Comparison of ENCODE assay signal across 9 mouse cellular contexts in genomic region chr2:20638604-20639003, GRCm38 (mm10).
"Had no signal": no experiment of that assay in that cellular context is flagged by ENCODE, and none has a peak within 500 bp of the region (broad histone marks: within the 10 kb centered on the region; RNA-seq: fewer than 3 reads in every experiment).

No protein-coding gene starts in this region.

- H3K27ac ChIP-seq: midbrain, embryonic 10.5 days; midbrain, embryonic 13.5 days; midbrain, embryonic 15.5 days; neural tube, embryonic 13.5 days; neural tube, embryonic 15.5 days; stomach, embryonic 15.5 days; stomach, postnatal 0 days had no signal

- H3K36me3 ChIP-seq: midbrain, embryonic 10.5 days; midbrain, embryonic 13.5 days; midbrain, embryonic 15.5 days; neural tube, embryonic 13.5 days; neural tube, embryonic 15.5 days; stomach, embryonic 15.5 days had no signal

- H3K27me3 ChIP-seq: midbrain, embryonic 13.5 days; midbrain, embryonic 15.5 days; neural tube, embryonic 13.5 days; neural tube, embryonic 15.5 days; stomach, embryonic 15.5 days had no signal

- H3K4me3 ChIP-seq: midbrain, embryonic 10.5 days; midbrain, embryonic 13.5 days; midbrain, embryonic 15.5 days; myocyte; neural tube, embryonic 13.5 days; neural tube, embryonic 15.5 days; stomach, embryonic 15.5 days had no signal

- H3K4me1 ChIP-seq: midbrain, embryonic 15.5 days; neural tube, embryonic 13.5 days; neural tube, embryonic 15.5 days; stomach, embryonic 15.5 days had no signal

- H3K9ac ChIP-seq: lung, embryonic 14.5 days; midbrain, embryonic 13.5 days; midbrain, embryonic 15.5 days; neural tube, embryonic 13.5 days; neural tube, embryonic 15.5 days; stomach, embryonic 15.5 days had no signal

- H3K4me2 ChIP-seq: lung, embryonic 14.5 days; midbrain, embryonic 13.5 days; midbrain, embryonic 15.5 days; neural tube, embryonic 13.5 days; neural tube, embryonic 15.5 days; stomach, embryonic 15.5 days had no signal

- H3K9me3 ChIP-seq: midbrain, embryonic 10.5 days; midbrain, embryonic 13.5 days; midbrain, embryonic 15.5 days; neural tube, embryonic 13.5 days; neural tube, embryonic 15.5 days; stomach, embryonic 15.5 days had no signal

- ATAC-seq: midbrain, embryonic 13.5 days; midbrain, embryonic 15.5 days had no signal
